Mouse (Mus musculus): ENCODE results near the gene Macrod2.

DNA sequence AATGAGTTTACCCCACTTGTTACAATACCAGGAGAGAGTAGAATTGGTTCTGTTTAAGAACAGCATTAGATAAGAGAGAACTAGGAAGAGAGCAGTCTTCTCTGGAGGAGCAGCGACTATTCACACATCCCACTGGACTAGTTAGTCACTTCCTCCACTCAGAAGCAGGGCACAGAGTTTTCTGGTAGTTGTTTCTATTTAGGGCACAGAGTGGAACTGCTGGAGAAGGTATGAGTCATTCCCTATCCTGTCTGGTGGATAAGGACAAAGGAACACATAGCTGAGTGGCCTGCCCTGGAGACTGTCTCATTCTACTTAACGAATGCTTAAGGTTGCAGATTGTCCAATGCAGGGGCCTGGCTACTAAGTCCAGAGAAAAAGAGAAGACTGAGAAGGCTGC, 1192.2 kb downstream of the Macrod2 start:
- TF ChIP-seq CTCF (IDR thresholded peaks at IDR 0.05; ENCODE audit: low read depth, low read length) (no peak), POLR2A (IDR thresholded peaks at IDR 0.05; ENCODE audit: extremely low read depth, insufficient read depth, low read length) (no peak)
